Mouse (Mus musculus) midbrain, embryonic 11.5 days (tissue): ENCODE data around the gene Abca2. TPM values are rescaled to one million over a fixed set of nuclear protein-coding genes. Genes with fewer than 3 reads are reported as not detected.

Experiments
- ATAC-seq: fragments of 200-750 bp; cut with Nextera tagmentation; 2 replicates; pipeline ENCODE4 v1.8.0; 2017; ENCODE audit warnings: moderate TSS enrichment, moderate library complexity; ENCODE audit not compliant: low FRiP score
- DNase-seq: peaks from one replicate; pipeline ENCODE4 v3.0.0; 2015; ENCODE audit warnings: low spot score; ENCODE audit errors: missing footprints
- H3K27ac ChIP-seq: fragments of 300-500 bp; sonication (generic); 2 replicates; pipeline ENCODE4 v1.5.1; 2014; ENCODE audit warnings: low read depth, low read length
- H3K27me3 ChIP-seq: fragments of 300-500 bp; sonication (generic); 2 replicates; pipeline ENCODE4 v1.6.1; 2014; ENCODE audit warnings: mild to moderate bottlenecking, low read length, moderate library complexity, mixed read lengths; ENCODE audit not compliant: control insufficient read depth, insufficient read depth
- H3K36me3 ChIP-seq: fragments of 300-500 bp; sonication (generic); 2 replicates; pipeline ENCODE4 v1.6.1; 2014; ENCODE audit warnings: mild to moderate bottlenecking, low read length, moderate library complexity, mixed read lengths; ENCODE audit not compliant: control insufficient read depth, insufficient read depth
- H3K4me1 ChIP-seq: fragments of 300-500 bp; sonication (generic); 2 replicates; pipeline ENCODE4 v1.6.1; 2014; ENCODE audit warnings: low read length; ENCODE audit not compliant: control insufficient read depth, insufficient read depth
- H3K4me2 ChIP-seq: fragments of 300-500 bp; sonication (generic); 2 replicates; pipeline ENCODE4 v1.6.1; 2014; ENCODE audit warnings: mild to moderate bottlenecking, moderate library complexity
- H3K4me3 ChIP-seq: fragments of 300-500 bp; sonication (generic); 2 replicates; pipeline ENCODE4 v1.5.1; 2014; ENCODE audit warnings: low read depth, low read length
- H3K9ac ChIP-seq: fragments of 300-500 bp; sonication (generic); 2 replicates; pipeline ENCODE4 v1.6.1; 2014; ENCODE audit warnings: low read length
- H3K9me3 ChIP-seq: fragments of 300-500 bp; sonication (generic); 2 replicates; pipeline ENCODE4 v1.6.1; 2016; ENCODE audit warnings: low read length; ENCODE audit not compliant: control insufficient read depth
- whole genome bisulfite sequencing: fragments of 180-500 bp; shearing (Covaris S2); extraction: QIAGEN DNeasy Blood & Tissue Kit; methylation state at CpG from one replicate; pipeline ENCODE4 v1.1.7; 2014; 5-methylcytosine and 5-hydroxymethylcytosine counted together
- polyA plus RNA-seq: library from polyadenylated mRNA; unstranded; fragments of >200 nt; fragmentation: Nextera tagmentation; extraction: Ambion mirVana; gene quantifications from 2 replicates; pipeline ENCODE4 v1.2.1, GENCODE M21; 2014

Gene Abca2
- polyA plus RNA-seq, 1 experiment from 2014 or later = 5.4 TPM

DNA sequence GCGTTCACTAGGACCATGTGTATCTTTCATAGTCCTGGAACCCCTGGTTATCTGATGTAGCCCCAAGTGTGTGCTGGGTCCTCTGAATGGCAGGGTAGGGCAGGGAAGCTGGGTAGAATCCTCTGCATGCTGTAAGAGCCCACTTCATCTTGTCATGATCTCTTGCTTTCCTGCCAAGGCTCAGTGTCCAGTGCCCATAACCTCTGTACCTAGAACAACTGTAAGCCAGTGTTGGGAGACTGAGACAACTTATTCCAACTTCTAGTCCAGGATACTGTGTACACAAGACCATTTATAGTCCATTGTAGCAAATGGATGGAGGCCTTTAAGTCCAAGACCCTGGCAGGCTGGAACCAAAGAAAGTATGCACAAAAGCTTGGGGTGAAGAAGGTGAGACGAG lies 36.8 kb downstream of the Abca2 start:
- ATAC-seq (no peak), DNase-seq (peak; percentile 19)
- Histone ChIP-seq H3K4me3 (no peak overlapping the region), H3K4me1 (peaks cover 11% of the 10 kb centered on the region), H3K4me2 (no peak overlapping the region), H3K36me3 (no peaks in the 10 kb centered on the region), H3K9me3 (no peaks in the 10 kb centered on the region), H3K9ac (no peak overlapping the region), H3K27me3 (no peaks in the 10 kb centered on the region), H3K27ac (no peak overlapping the region)
- 94% methylated on average over 2 of the region's 2 CpGs for WGBS

- Histone ChIP-seq H3K9me3 (no peaks in the 10 kb centered on the region), H3K9ac (no peak overlapping the region), H3K4me3 (no peak overlapping the region), H3K27ac (peak overlapping the region; percentile 12; the same call in 1 of the 2 replicates), H3K4me2 (no peak overlapping the region), H3K36me3 (no peaks in the 10 kb centered on the region), H3K27me3 (no peaks in the 10 kb centered on the region), H3K4me1 (peaks cover 9% of the 10 kb centered on the region; the same call in 1 of the 2 replicates)
- peak; percentile 88 for DNase-seq
- 41% methylated on average over 10 of the region's 10 CpGs for WGBS
- peak; percentile 73 for ATAC-seq
Measured at GRCm38 (mm10) chr2:25465816-25466635, 37.5 kb downstream of the Abca2 start.

GRCm38 (mm10) chr2:25467606-25468303 lies 39.3 kb downstream of the Abca2 start:
- Histone ChIP-seq H3K9ac (no peak overlapping the region), H3K27ac (no peak overlapping the region), H3K4me1 (peaks cover 5% of the 10 kb centered on the region; the same call in 1 of the 2 replicates), H3K36me3 (no peaks in the 10 kb centered on the region), H3K27me3 (no peaks in the 10 kb centered on the region), H3K4me3 (no peak overlapping the region), H3K9me3 (no peaks in the 10 kb centered on the region), H3K4me2 (no peak overlapping the region)
- ATAC-seq (no peak), DNase-seq (peak; percentile 64)
- WGBS = 71% methylated on average over 14 of the region's 14 CpGs

- DNase-seq = no peak
- peaks cover 5% of the 10 kb centered on the region; the same call in 1 of the 2 replicates for H3K4me1 ChIP-seq
- no peak for ATAC-seq
- no peaks in the 10 kb centered on the region for H3K9me3 ChIP-seq
- no peaks in the 10 kb centered on the region for H3K27me3 ChIP-seq
- no peak overlapping the region for H3K4me3 ChIP-seq
- no peaks in the 10 kb centered on the region for H3K36me3 ChIP-seq
- no peak overlapping the region for H3K27ac ChIP-seq
- WGBS = 80% methylated on average over 10 of the region's 10 CpGs
- no peak overlapping the region for H3K9ac ChIP-seq
- no peak overlapping the region for H3K4me2 ChIP-seq
Measured at GRCm38 (mm10) chr2:25468962-25469915, 40.7 kb downstream of the Abca2 start.

DNA sequence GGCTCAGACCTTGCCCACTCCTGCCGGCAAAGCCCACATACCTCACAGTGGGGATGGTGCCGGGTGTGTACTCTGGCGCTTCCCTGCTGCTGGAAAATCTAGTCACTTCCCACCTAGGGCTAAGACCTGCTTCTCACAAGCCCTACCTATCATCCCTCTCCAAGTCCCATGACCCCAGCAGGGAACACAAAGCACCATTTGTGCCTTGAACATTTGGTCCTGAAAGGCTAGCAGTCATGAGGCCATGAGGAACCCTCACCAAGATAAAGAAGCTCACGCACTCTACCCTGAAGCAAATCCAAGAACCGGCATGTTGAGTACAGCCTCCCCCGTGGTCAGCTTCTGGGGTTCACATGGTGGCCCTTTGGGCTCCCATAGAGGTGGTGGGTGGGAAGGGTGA lies 41.5 kb downstream of the Abca2 start, which contains the start of gene Ptgds:
Gene Ptgds (minus strand): TSS at position 78 of the 400 bp plus-strand sequence.
- no peaks in the 10 kb centered on the region for H3K36me3 ChIP-seq
- DNase-seq (no peak), ATAC-seq (no peak)
- H3K27me3 ChIP-seq = no peaks in the 10 kb centered on the region
- H3K9ac ChIP-seq = no peak within 1 kb of the TSS
- WGBS = 68% methylated on average over 6 of the region's 6 CpGs
- H3K9me3 ChIP-seq = no peaks in the 10 kb centered on the region
- no peak within 1 kb of the TSS for H3K4me2 ChIP-seq
- H3K4me3 ChIP-seq = no peak within 1 kb of the TSS
- peaks cover 5% of the 10 kb centered on the region; the same call in 1 of the 2 replicates for H3K4me1 ChIP-seq
- no peak within 1 kb of the TSS for H3K27ac ChIP-seq

GRCm38 (mm10) chr2:25472550-25472949 lies 44.0 kb downstream of the Abca2 start:
- H3K4me2 ChIP-seq = no peak overlapping the region
- H3K9me3 ChIP-seq = no peaks in the 10 kb centered on the region
- H3K27ac ChIP-seq = no peak overlapping the region
- WGBS = 70% methylated on average over 2 of the region's 2 CpGs
- no peaks in the 10 kb centered on the region for H3K4me1 ChIP-seq
- ATAC-seq (no peak), DNase-seq (peak; percentile 37)
- H3K9ac ChIP-seq = no peak overlapping the region
- no peaks in the 10 kb centered on the region for H3K27me3 ChIP-seq
- no peaks in the 10 kb centered on the region for H3K36me3 ChIP-seq
- no peak overlapping the region for H3K4me3 ChIP-seq

GRCm38 (mm10) chr2:25477541-25477940 lies 49.0 kb downstream of the Abca2 start:
- ATAC-seq (no peak), DNase-seq (peak; percentile 51)
- no peaks in the 10 kb centered on the region for H3K9me3 ChIP-seq
- H3K27me3 ChIP-seq = no peaks in the 10 kb centered on the region
- H3K36me3 ChIP-seq = no peaks in the 10 kb centered on the region
- 91% methylated on average over 8 of the region's 8 CpGs for WGBS
- H3K4me1 ChIP-seq = no peaks in the 10 kb centered on the region
- H3K9ac ChIP-seq = no peak overlapping the region
- no peak overlapping the region for H3K4me2 ChIP-seq
- H3K4me3 ChIP-seq = no peak overlapping the region
- no peak overlapping the region for H3K27ac ChIP-seq

GRCm38 (mm10) chr2:25477967-25478675 lies 49.6 kb downstream of the Abca2 start:
- Histone ChIP-seq H3K27me3 (no peaks in the 10 kb centered on the region), H3K27ac (no peak overlapping the region), H3K9me3 (no peaks in the 10 kb centered on the region), H3K4me1 (no peaks in the 10 kb centered on the region), H3K4me2 (no peak overlapping the region), H3K9ac (no peak overlapping the region), H3K36me3 (no peaks in the 10 kb centered on the region), H3K4me3 (no peak overlapping the region)
- DNase-seq (no peak), ATAC-seq (no peak)
- WGBS = 93% methylated on average over 3 of the region's 3 CpGs
